Mouse (Mus musculus) midbrain, embryonic 16.5 days (tissue): Measurements from ENCODE around the gene Zfp808. TPM values are rescaled to one million over a fixed set of nuclear protein-coding genes. Genes with fewer than 3 reads are reported as not detected.
A peak's percentile ranks its signal among the peaks of the same experiment; 100 is the strongest.
"Not testable (repeated sequence)": the region's sequence is repeated elsewhere in the genome, so short reads cannot be mapped to it uniquely, and the experiment has no call there.

Source experiments
- ATAC-seq: fragments of 200-750 bp; cut with Nextera tagmentation; 2 replicates; pipeline ENCODE4 v1.8.0; 2017; ENCODE audit warnings: moderate TSS enrichment
- H3K27ac ChIP-seq: fragments of 300-500 bp; sonication (generic); 2 replicates; pipeline ENCODE4 v1.5.1; 2014; ENCODE audit warnings: mild to moderate bottlenecking, low read length, mixed read lengths
- H3K27me3 ChIP-seq: fragments of 300-500 bp; sonication (generic); 2 replicates; pipeline ENCODE4 v1.6.1; 2014; ENCODE audit warnings: low read depth, low read length, mixed read lengths; ENCODE audit not compliant: control insufficient read depth, insufficient read depth
- H3K36me3 ChIP-seq: fragments of 300-500 bp; sonication (generic); 2 replicates; pipeline ENCODE4 v1.6.1; 2014; ENCODE audit warnings: mild to moderate bottlenecking, low read length, moderate library complexity, mixed read lengths; ENCODE audit not compliant: control insufficient read depth, insufficient read depth
- H3K4me1 ChIP-seq: fragments of 300-500 bp; sonication (generic); 2 replicates; pipeline ENCODE4 v1.6.1; 2014; ENCODE audit warnings: mild to moderate bottlenecking, low read length, mixed read lengths; ENCODE audit not compliant: control insufficient read depth, insufficient read depth
- H3K4me2 ChIP-seq: fragments of 300-500 bp; sonication (generic); 2 replicates; pipeline ENCODE4 v1.6.1; 2014; ENCODE audit warnings: mild to moderate bottlenecking, low read length, mixed read lengths
- H3K4me3 ChIP-seq: fragments of 300-500 bp; sonication (generic); 2 replicates; pipeline ENCODE4 v1.5.1; 2014; ENCODE audit warnings: low read depth, mild to moderate bottlenecking, low read length, moderate library complexity, mixed read lengths
- H3K9ac ChIP-seq: fragments of 300-500 bp; sonication (generic); 2 replicates; pipeline ENCODE4 v1.6.1; 2014; ENCODE audit warnings: low read depth, low read length, mixed read lengths
- H3K9me3 ChIP-seq: fragments of 300-500 bp; sonication (generic); replicated peaks from 2 replicates; pipeline ENCODE4 v1.6.1; 2014; ENCODE audit warnings: mild to moderate bottlenecking, low read length, mixed read lengths; ENCODE audit not compliant: control insufficient read depth, poor library complexity, severe bottlenecking
- WGBS: fragments of 180-500 bp; shearing (Covaris S2); extraction: QIAGEN DNeasy Blood & Tissue Kit; methylation state at CpG from one replicate; pipeline ENCODE4 v1.1.7; 2014; 5-methylcytosine and 5-hydroxymethylcytosine counted together
- polyA plus RNA-seq: library from polyadenylated mRNA; unstranded; fragments of >200 nt; fragmentation: Nextera tagmentation; extraction: Ambion mirVana; gene quantifications from 2 replicates; pipeline ENCODE4 v1.2.1, GENCODE M21; 2015

Zfp808 gene
- 3.5 and 4.3 TPM in 2 replicates for polyA plus RNA-seq

DNA sequence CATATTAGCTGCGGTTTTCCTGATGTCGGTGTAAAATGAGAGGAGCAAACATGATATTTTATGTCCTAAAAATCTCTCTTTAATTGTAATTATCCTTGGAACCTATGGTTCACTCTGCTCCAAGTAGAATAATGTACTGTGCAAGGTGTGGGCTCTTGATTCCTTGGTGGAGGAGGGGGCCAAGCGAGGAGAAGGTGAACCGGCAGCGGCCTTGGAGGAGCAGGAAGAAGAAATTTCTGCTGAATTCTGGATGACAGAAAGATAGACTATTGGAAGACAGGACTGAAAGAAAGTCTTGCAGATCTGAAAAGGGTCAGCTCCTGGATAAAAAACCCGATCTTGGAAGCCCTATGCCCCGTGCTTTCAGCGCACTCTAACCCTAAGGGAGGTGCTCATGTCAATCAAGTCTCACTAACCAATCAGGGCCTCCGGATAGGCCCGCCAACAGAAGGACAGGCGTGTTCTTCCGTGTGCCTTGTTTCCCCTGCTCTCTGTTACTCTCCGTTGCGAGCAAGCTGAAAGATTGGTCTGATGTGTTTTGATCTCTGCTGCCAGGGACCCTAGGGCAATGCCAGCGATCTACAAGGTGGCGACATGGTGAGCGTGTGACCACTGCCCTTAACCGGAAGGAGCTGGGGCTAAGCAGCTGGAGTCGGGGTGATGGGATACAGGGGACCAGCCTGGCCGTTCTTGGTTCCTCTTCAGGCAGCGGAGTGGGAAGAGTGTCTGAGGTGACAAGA, at the start of gene Zfp808:
Gene Zfp808 (plus strand): TSS at position 455 of the 740 bp plus-strand sequence.
- peak; percentile 92 for ATAC-seq
- Histone ChIP-seq H3K9ac (peak within 1 kb of the TSS; percentile 63), H3K4me3 (peak within 1 kb of the TSS; percentile 60), H3K4me2 (peak within 1 kb of the TSS; percentile 62)
- not testable (repeated sequence) for H3K27me3 ChIP-seq, H3K4me1 ChIP-seq, H3K27ac ChIP-seq, H3K9me3 ChIP-seq, H3K36me3 ChIP-seq
- 2% methylated on average over 19 of the region's 21 CpGs for WGBS

- not testable (repeated sequence) for H3K27me3 ChIP-seq, H3K4me3 ChIP-seq, H3K4me2 ChIP-seq, H3K4me1 ChIP-seq, H3K27ac ChIP-seq, H3K9me3 ChIP-seq, ATAC-seq, H3K9ac ChIP-seq, H3K36me3 ChIP-seq
- WGBS = 80% methylated on average over 4 of the region's 4 CpGs
Measured at GRCm38 (mm10) chr13:62098786-62099185, 30.9 kb upstream of the Zfp808 start.

GRCm38 (mm10) chr13:62099454-62099853, 30.2 kb upstream of the Zfp808 start:
- H3K4me2 ChIP-seq, H3K4me3 ChIP-seq, H3K9me3 ChIP-seq, H3K36me3 ChIP-seq, H3K27ac ChIP-seq, H3K27me3 ChIP-seq, H3K9ac ChIP-seq, ATAC-seq, H3K4me1 ChIP-seq: not testable (repeated sequence)
- WGBS = 93% methylated on average over 4 of the region's 4 CpGs

GRCm38 (mm10) chr13:62102368-62102767, 27.3 kb upstream of the Zfp808 start:
- H3K4me1 ChIP-seq, H3K4me3 ChIP-seq, H3K9me3 ChIP-seq, H3K4me2 ChIP-seq, ATAC-seq, H3K27me3 ChIP-seq, H3K9ac ChIP-seq, H3K36me3 ChIP-seq, H3K27ac ChIP-seq: not testable (repeated sequence)
- 79% methylated on average over 1 of the region's 1 CpGs for WGBS

- WGBS = 29% methylated on average over 2 of the region's 2 CpGs
- H3K36me3 ChIP-seq, H3K9me3 ChIP-seq, H3K9ac ChIP-seq, H3K4me1 ChIP-seq, ATAC-seq, H3K4me2 ChIP-seq, H3K27ac ChIP-seq, H3K27me3 ChIP-seq, H3K4me3 ChIP-seq: not testable (repeated sequence)
Measured at GRCm38 (mm10) chr13:62115861-62116260, 13.8 kb upstream of the Zfp808 start.

DNA sequence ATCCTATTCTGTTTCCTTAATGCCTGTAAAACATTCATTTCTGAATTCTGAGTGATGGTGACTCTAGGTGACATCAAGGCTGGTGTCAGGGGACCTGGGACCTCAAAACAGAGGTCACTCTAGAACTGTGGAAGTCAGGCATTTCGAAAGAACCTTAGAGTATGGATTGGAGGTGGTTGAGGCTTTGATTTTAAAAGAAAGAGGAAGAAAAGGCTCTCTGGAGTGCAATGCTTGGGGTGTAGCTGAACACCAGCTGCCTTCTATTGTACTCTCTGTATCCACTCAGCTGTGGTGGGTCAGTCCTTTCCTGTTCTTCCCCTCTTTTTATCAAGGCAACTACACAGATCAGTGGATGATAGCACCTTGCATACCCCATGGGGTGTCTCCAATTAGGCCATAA, 8.1 kb upstream of the Zfp808 start:
- 40% methylated on average over 1 of the region's 1 CpGs for WGBS
- H3K9me3 ChIP-seq, H3K4me1 ChIP-seq, H3K36me3 ChIP-seq, ATAC-seq, H3K27ac ChIP-seq, H3K4me2 ChIP-seq, H3K9ac ChIP-seq, H3K4me3 ChIP-seq, H3K27me3 ChIP-seq: not testable (repeated sequence)

DNA sequence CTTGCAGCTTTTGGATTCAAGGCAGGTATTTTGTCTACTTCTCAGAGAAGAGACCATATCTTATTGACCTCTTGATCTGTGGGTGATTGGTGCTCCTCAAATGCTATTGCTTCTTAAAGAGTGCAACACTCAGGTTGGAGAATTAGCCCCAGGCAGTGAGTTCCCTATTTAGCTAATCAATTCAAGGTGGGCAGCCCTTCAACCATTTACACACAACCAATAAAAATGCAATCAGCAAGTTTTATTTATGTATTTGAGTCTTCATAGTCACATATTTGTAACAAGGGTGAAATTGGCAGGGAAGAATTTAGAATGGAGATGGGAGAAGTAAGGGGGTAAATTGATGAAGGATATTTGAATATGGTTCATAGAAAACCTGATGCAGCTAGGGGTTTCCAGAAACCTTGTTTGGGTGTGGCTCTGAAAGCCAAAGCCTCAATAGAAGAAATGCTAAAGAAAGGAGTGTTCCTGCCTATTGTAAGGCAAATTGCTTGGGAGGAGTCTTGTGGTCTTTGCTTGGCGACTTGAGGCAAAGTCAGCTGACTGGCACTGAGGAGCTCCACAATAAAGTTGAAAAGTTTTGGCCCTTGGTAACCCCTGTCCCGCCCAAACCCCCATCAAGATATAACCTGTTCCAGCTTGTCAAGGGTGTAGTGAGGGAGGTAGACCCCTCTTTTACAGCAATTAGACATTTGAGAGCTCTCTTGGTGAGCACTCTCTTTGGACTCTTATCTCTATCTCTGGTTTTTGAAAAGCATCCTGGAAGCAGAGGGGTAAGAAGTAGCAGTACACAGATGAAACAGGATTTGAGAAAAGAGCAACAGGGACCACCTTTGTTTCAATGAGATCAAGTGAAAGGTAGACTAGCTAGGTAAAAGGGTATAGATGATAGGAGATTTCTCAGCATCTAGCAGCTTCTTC, 52.4 kb downstream of the Zfp808 start:
- not testable (repeated sequence) for H3K27ac ChIP-seq, H3K36me3 ChIP-seq, ATAC-seq, H3K4me2 ChIP-seq, H3K9me3 ChIP-seq, H3K4me1 ChIP-seq, H3K27me3 ChIP-seq, H3K4me3 ChIP-seq, H3K9ac ChIP-seq
- WGBS = 69% methylated on average over 2 of the region's 2 CpGs

GRCm38 (mm10) chr13:62245264-62245663, 115.6 kb downstream of the Zfp808 start:
- H3K4me2 ChIP-seq = no peak overlapping the region
- H3K9ac ChIP-seq = no peak overlapping the region
- no peak overlapping the region for H3K27ac ChIP-seq
- H3K9me3 ChIP-seq = peaks cover 4% of the 10 kb centered on the region; the same call in 1 of the 2 replicates
- no peaks in the 10 kb centered on the region for H3K27me3 ChIP-seq
- 51% methylated on average over 3 of the region's 3 CpGs for WGBS
- no peak for ATAC-seq
- no peaks in the 10 kb centered on the region for H3K36me3 ChIP-seq
- H3K4me1 ChIP-seq = no peaks in the 10 kb centered on the region
- no peak overlapping the region for H3K4me3 ChIP-seq

DNA sequence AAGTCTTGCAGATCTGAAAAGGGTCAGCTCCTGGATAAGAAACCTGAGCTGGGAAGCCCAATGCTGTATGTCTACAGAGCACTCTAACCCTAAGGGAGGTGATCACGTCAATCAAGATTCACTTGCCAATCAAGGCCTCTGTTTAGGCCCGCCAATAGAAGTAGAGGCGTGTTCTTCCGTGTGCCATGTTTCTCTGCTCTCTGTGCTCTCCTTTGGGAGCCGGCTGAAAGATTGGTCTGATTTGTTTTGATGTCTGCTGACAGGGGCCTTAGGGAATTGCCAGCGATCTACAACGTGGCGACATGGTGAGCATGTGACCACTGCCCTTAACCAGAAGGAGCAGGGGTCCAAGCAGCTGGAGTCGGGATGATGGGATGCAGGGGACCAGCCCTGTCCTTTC, 125.5 kb downstream of the Zfp808 start:
- not testable (repeated sequence) for H3K27ac ChIP-seq, H3K4me3 ChIP-seq, ATAC-seq, H3K4me2 ChIP-seq, H3K9ac ChIP-seq, H3K4me1 ChIP-seq, H3K27me3 ChIP-seq, H3K36me3 ChIP-seq
- H3K9me3 ChIP-seq = peaks cover 22% of the 10 kb centered on the region
- WGBS = 87% methylated on average over 9 of the region's 9 CpGs
